Mouse (Mus musculus): ENCODE results near the gene Azin2. TPM values are rescaled to one million over a fixed set of nuclear protein-coding genes. Genes with fewer than 3 reads are reported as not detected.

Gene Azin2
- polyA plus RNA-seq, 1 experiment from 2014 or later, result 5.8 TPM

DNA sequence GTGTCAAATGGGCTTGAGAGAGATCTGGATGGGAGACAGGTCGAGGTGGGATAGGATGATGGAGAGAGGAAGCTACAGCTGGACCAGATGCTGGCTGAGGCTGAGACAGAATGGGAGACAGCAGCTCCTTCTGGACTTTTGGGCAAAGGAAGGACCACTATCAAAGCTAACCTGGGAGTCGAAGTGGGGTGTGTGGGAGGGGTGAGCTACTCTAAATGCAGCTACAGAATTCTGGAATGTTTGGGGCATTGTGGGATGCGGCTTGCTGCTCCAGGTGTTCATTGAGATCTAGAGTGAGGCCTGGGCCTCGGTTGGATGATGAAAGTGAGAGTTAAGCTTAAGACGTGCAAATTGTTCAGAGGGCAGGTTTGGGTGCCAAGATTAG lies 77.5 kb downstream of the Azin2 start:
- H3K36me3 ChIP-seq (ENCODE audit: control insufficient read depth, insufficient read depth, low read length), result no peaks in the 10 kb centered on the region
- peaks cover 10% of the 10 kb centered on the region for H3K4me1 ChIP-seq (replicated peaks; ENCODE audit: control insufficient read depth, insufficient read depth, low read length)
- H3K4me2 ChIP-seq, result peak overlapping the region; percentile 100
- DNase-seq (ENCODE audit: low spot score) (no peak), ATAC-seq (replicated peaks; ENCODE audit: low FRiP score) (0 out of 2 replicates have a peak, but pooled peaks have one; percentile 16)
- H3K4me3 ChIP-seq (ENCODE audit: low read depth, low read length), result peak overlapping the region; percentile 69
- H3K27ac ChIP-seq (ENCODE audit: low read depth, low read length), result no peak overlapping the region
- 50% methylated on average over 5 of the region's 5 CpGs for WGBS
- H3K9me3 ChIP-seq (ENCODE audit: control insufficient read depth, low read length), result no peaks in the 10 kb centered on the region
- peaks cover 46% of the 10 kb centered on the region for H3K27me3 ChIP-seq (replicated peaks; ENCODE audit: control insufficient read depth, insufficient read depth, low read length)
- no peak overlapping the region for H3K9ac ChIP-seq (ENCODE audit: low read depth, low read length)

DNA sequence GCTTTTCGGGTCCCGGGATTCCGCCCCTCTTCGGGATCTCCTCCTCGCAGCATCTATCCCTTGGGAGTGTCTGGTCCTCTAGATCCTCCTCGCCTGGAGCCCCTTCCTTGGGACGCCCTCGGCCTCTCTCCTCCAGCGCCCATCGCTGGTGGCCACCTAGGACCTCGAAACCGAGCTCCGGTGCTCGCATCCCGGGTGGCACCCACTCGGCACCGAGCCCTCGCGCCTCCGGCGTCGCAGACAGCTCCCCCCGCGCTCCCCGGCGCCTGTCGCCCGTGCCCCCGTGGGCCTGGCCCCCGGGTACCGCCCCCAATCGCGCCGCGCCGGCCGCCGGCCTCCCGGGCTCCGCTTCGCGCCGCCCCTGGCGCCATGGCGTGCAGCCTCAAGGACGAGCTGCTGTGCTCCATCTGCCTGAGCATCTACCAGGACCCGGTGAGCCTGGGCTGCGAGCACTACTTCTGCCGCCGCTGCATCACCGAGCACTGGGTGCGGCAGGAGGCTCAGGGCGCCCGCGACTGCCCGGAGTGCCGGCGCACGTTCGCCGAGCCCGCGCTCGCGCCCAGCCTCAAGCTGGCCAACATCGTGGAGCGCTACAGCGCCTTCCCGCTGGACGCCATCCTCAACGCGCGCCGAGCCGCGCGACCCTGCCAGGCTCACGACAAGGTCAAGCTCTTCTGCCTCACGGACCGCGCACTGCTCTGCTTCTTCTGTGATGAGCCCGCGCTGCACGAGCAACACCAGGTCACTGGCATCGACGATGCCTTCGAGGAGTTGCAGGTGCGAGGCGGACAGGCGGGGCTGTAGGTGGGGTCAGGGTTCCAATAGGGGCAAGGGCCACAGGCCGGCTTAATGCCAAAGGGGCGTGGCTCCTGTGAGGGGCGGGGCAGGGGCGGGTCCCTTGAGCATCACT lies 78.2 kb downstream of the Azin2 start:
- Histone ChIP-seq H3K27ac (ENCODE audit: low read depth, low read length) (no peak overlapping the region), H3K9ac (ENCODE audit: low read depth, low read length) (peak overlapping the region; percentile 55), H3K4me2 (peak overlapping the region; percentile 100), H3K27me3 (replicated peaks; ENCODE audit: control insufficient read depth, insufficient read depth, low read length) (peaks cover 48% of the 10 kb centered on the region), H3K4me1 (replicated peaks; ENCODE audit: control insufficient read depth, insufficient read depth, low read length) (peaks cover 10% of the 10 kb centered on the region), H3K4me3 (ENCODE audit: low read depth, low read length) (peak overlapping the region; percentile 69), H3K9me3 (ENCODE audit: control insufficient read depth, low read length) (no peaks in the 10 kb centered on the region), H3K36me3 (ENCODE audit: control insufficient read depth, insufficient read depth, low read length) (no peaks in the 10 kb centered on the region)
- peak; percentile 50 for ATAC-seq (replicated peaks; ENCODE audit: low FRiP score)
- 1% methylated on average over 93 of the region's 94 CpGs for WGBS
- DNase-seq (ENCODE audit: low spot score), result peak; percentile 69

DNA sequence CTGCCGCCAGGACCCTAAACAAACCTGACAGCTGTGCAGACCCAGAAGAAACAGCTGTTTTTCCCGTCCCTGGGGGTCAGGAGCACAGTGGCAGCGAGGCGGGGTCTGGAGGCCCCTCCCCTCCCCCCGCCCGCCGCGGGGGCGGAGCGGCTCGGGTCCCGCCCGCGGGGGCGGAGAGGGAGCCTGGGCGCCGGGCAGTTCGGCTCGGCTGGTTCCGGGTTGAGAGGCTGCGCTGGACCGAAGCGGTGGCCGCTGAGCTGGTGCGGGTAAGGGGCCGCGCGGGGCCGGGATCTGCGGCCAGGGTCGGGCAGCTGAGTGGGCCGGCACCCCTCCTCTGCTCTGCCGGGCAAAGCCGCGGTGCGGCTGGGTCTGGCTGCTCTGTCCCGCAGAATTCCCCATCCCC lies 78.9 kb downstream of the Azin2 start, which contains the start of gene Trim62:
Trim62 (plus strand) TSS at position 202 of the 403 bp plus-strand sequence.
- ATAC-seq (replicated peaks; ENCODE audit: low FRiP score) (peak; percentile 79), DNase-seq (ENCODE audit: low spot score) (peak; percentile 77)
- Histone ChIP-seq H3K9ac (ENCODE audit: low read depth, low read length) (peak within 1 kb of the TSS; percentile 55), H3K9me3 (ENCODE audit: control insufficient read depth, low read length) (no peaks in the 10 kb centered on the region), H3K27me3 (replicated peaks; ENCODE audit: control insufficient read depth, insufficient read depth, low read length) (peaks cover 53% of the 10 kb centered on the region), H3K27ac (ENCODE audit: low read depth, low read length) (no peak within 1 kb of the TSS), H3K4me3 (ENCODE audit: low read depth, low read length) (peak within 1 kb of the TSS; percentile 69), H3K4me2 (peak within 1 kb of the TSS; percentile 100), H3K4me1 (replicated peaks; ENCODE audit: control insufficient read depth, insufficient read depth, low read length) (peaks cover 10% of the 10 kb centered on the region), H3K36me3 (ENCODE audit: control insufficient read depth, insufficient read depth, low read length) (no peaks in the 10 kb centered on the region)
- WGBS, result under 1% methylated on average over 37 of the region's 37 CpGs

Other genes starting within 250 kb of the Azin2 start
- 0.14 TPM in 1 of 2 replicates, not detected in the other for gene A3galt2, start 207.1 kb downstream of the Azin2 start, polyA plus RNA-seq (2014; fragmentation: Nextera tagmentation; extraction: Ambion mirVana)
- 23.1 and 25.3 TPM in 2 replicates for gene Zfp362, start 156.4 kb downstream of the Azin2 start, polyA plus RNA-seq (2014; fragmentation: Nextera tagmentation; extraction: Ambion mirVana)
- 3.0 and 4.3 TPM in 2 replicates for gene Trim62, start 78.9 kb downstream of the Azin2 start, polyA plus RNA-seq (2014; fragmentation: Nextera tagmentation; extraction: Ambion mirVana)
- 235 and 256 TPM in 2 replicates for gene Ak2, start 29.5 kb upstream of the Azin2 start, polyA plus RNA-seq (2014; fragmentation: Nextera tagmentation; extraction: Ambion mirVana)
- gene Rnf19b, start 95.8 kb upstream of the Azin2 start, polyA plus RNA-seq (2014; fragmentation: Nextera tagmentation; extraction: Ambion mirVana), result 6.7 and 7.2 TPM in 2 replicates
- 2.3 and 3.3 TPM in 2 replicates for gene Tmem54, start 143.1 kb upstream of the Azin2 start, polyA plus RNA-seq (2014; fragmentation: Nextera tagmentation; extraction: Ambion mirVana)
- 3.1 and 4.4 TPM in 2 replicates for gene Hpca, start 159.6 kb upstream of the Azin2 start, polyA plus RNA-seq (2014; fragmentation: Nextera tagmentation; extraction: Ambion mirVana)
- gene Fndc5, start 174.6 kb upstream of the Azin2 start, polyA plus RNA-seq (2014; fragmentation: Nextera tagmentation; extraction: Ambion mirVana), result 1.8 and 2.0 TPM in 2 replicates
- gene S100pbp, start 227.3 kb upstream of the Azin2 start, polyA plus RNA-seq (2014; fragmentation: Nextera tagmentation; extraction: Ambion mirVana), result 17.2 and 18.9 TPM in 2 replicates
- 129 TPM in 2 replicates for gene Yars, start 227.3 kb upstream of the Azin2 start, polyA plus RNA-seq (2014; fragmentation: Nextera tagmentation; extraction: Ambion mirVana)